Mouse (Mus musculus) neural tube, embryonic 13.5 days (tissue): ENCODE data around the gene Nebl. TPM values are rescaled to one million over a fixed set of nuclear protein-coding genes. Genes with fewer than 3 reads are reported as not detected.

Experiments
- ATAC-seq: fragments of 200-750 bp; cut with Nextera tagmentation; 2 replicates; pipeline ENCODE4 v1.8.0; 2017; ENCODE audit warnings: low read depth, mild to moderate bottlenecking, moderate TSS enrichment, moderate library complexity
- H3K27ac ChIP-seq: fragments of 300-500 bp; sonication (generic); replicated peaks from 2 replicates; pipeline ENCODE4 v1.5.1; 2015; ENCODE audit warnings: moderate library complexity, mild to moderate bottlenecking, inconsistent platforms
- H3K27me3 ChIP-seq: fragments of 300-500 bp; sonication (generic); 2 replicates; pipeline ENCODE4 v1.6.1; 2015; ENCODE audit warnings: mild to moderate bottlenecking, inconsistent platforms
- H3K36me3 ChIP-seq: fragments of 300-500 bp; sonication (generic); 2 replicates; pipeline ENCODE4 v1.6.1; 2015; ENCODE audit warnings: mild to moderate bottlenecking, inconsistent platforms
- H3K4me1 ChIP-seq: fragments of 300-500 bp; sonication (generic); replicated peaks from 2 replicates; pipeline ENCODE4 v1.6.1; 2015; ENCODE audit warnings: inconsistent platforms
- H3K4me2 ChIP-seq: fragments of 300-500 bp; sonication (generic); 2 replicates; pipeline ENCODE4 v1.6.1; 2015; ENCODE audit warnings: inconsistent platforms, mild to moderate bottlenecking, moderate library complexity
- H3K4me3 ChIP-seq: fragments of 300-500 bp; sonication (generic); 2 replicates; pipeline ENCODE4 v1.5.1; 2015; ENCODE audit warnings: mild to moderate bottlenecking, inconsistent platforms
- H3K9ac ChIP-seq: fragments of 300-500 bp; sonication (generic); 2 replicates; pipeline ENCODE4 v1.6.1; 2015; ENCODE audit warnings: moderate library complexity, mild to moderate bottlenecking, inconsistent platforms
- H3K9me3 ChIP-seq: fragments of 300-500 bp; sonication (generic); 2 replicates; pipeline ENCODE4 v1.6.1; 2016; ENCODE audit warnings: inconsistent platforms
- WGBS: fragments of 180-500 bp; shearing (Covaris S2); methylation state at CpG from one replicate; pipeline ENCODE4 v1.1.7; 2015; 5-methylcytosine and 5-hydroxymethylcytosine counted together
- polyA plus RNA-seq: library from polyadenylated mRNA; unstranded; fragments of >200 nt; fragmentation: Nextera tagmentation; extraction: Ambion mirVana; gene quantifications from 2 replicates; pipeline ENCODE4 v1.2.1, GENCODE M21; 2015

Gene Nebl
- polyA plus RNA-seq, 1 experiment from 2014 or later, result 10.9 TPM

- Histone ChIP-seq H3K27me3 (no peaks in the 10 kb centered on the region), H3K9ac (no peak overlapping the region), H3K4me1 (no peaks in the 10 kb centered on the region), H3K4me3 (no peak overlapping the region), H3K27ac (no peak overlapping the region), H3K36me3 (no peaks in the 10 kb centered on the region), H3K4me2 (no peak overlapping the region), H3K9me3 (no peaks in the 10 kb centered on the region)
- no peak for ATAC-seq
- WGBS, result 91% methylated on average over 2 of the region's 2 CpGs
Measured at GRCm38 (mm10) chr2:17460434-17460833, 270.8 kb downstream of the Nebl start.

GRCm38 (mm10) chr2:17453676-17454075, 277.6 kb downstream of the Nebl start:
- H3K4me2 ChIP-seq, result no peak overlapping the region
- no peak overlapping the region for H3K4me3 ChIP-seq
- no peak overlapping the region for H3K9ac ChIP-seq
- ATAC-seq, result no peak
- no peaks in the 10 kb centered on the region for H3K36me3 ChIP-seq
- H3K9me3 ChIP-seq, result no peaks in the 10 kb centered on the region
- H3K27ac ChIP-seq, result no peak overlapping the region
- no peaks in the 10 kb centered on the region for H3K27me3 ChIP-seq
- no peaks in the 10 kb centered on the region for H3K4me1 ChIP-seq

GRCm38 (mm10) chr2:17448341-17448740, 282.9 kb downstream of the Nebl start:
- no peaks in the 10 kb centered on the region for H3K36me3 ChIP-seq
- ATAC-seq, result no peak
- H3K27me3 ChIP-seq, result no peaks in the 10 kb centered on the region
- H3K27ac ChIP-seq, result no peak overlapping the region
- no peak overlapping the region for H3K9ac ChIP-seq
- H3K4me3 ChIP-seq, result no peak overlapping the region
- H3K4me2 ChIP-seq, result no peak overlapping the region
- no peaks in the 10 kb centered on the region for H3K4me1 ChIP-seq
- H3K9me3 ChIP-seq, result no peaks in the 10 kb centered on the region

GRCm38 (mm10) chr2:17443581-17443980, 287.7 kb downstream of the Nebl start:
- Histone ChIP-seq H3K4me1 (no peaks in the 10 kb centered on the region), H3K9ac (no peak overlapping the region), H3K4me2 (no peak overlapping the region), H3K4me3 (no peak overlapping the region), H3K9me3 (no peaks in the 10 kb centered on the region), H3K27me3 (no peaks in the 10 kb centered on the region), H3K27ac (no peak overlapping the region), H3K36me3 (no peaks in the 10 kb centered on the region)
- ATAC-seq, result no peak
- WGBS, result 68% methylated on average over 7 of the region's 7 CpGs

- H3K4me3 ChIP-seq, result no peak overlapping the region
- H3K27ac ChIP-seq, result no peak overlapping the region
- no peak overlapping the region for H3K9ac ChIP-seq
- no peak for ATAC-seq
- H3K4me1 ChIP-seq, result no peaks in the 10 kb centered on the region; the same call in 1 of the 2 replicates
- no peaks in the 10 kb centered on the region for H3K9me3 ChIP-seq
- no peaks in the 10 kb centered on the region for H3K27me3 ChIP-seq
- no peak overlapping the region for H3K4me2 ChIP-seq
- no peaks in the 10 kb centered on the region for H3K36me3 ChIP-seq
- WGBS, result 69% methylated on average over 1 of the region's 1 CpGs
Measured at GRCm38 (mm10) chr2:17438317-17438716, 292.9 kb downstream of the Nebl start.

GRCm38 (mm10) chr2:17436739-17437440, 294.4 kb downstream of the Nebl start:
- no peak overlapping the region for H3K27ac ChIP-seq
- H3K9ac ChIP-seq, result no peak overlapping the region
- H3K9me3 ChIP-seq, result no peaks in the 10 kb centered on the region
- no peaks in the 10 kb centered on the region for H3K27me3 ChIP-seq
- no peak overlapping the region for H3K4me3 ChIP-seq
- no peaks in the 10 kb centered on the region for H3K36me3 ChIP-seq
- no peaks in the 10 kb centered on the region; the same call in 1 of the 2 replicates for H3K4me1 ChIP-seq
- no peak overlapping the region for H3K4me2 ChIP-seq
- WGBS, result 43% methylated on average over 10 of the region's 10 CpGs
- no peak for ATAC-seq

- ATAC-seq, result peak; percentile 43; the same call in 1 of the 2 replicates
- no peaks in the 10 kb centered on the region for H3K27me3 ChIP-seq
- H3K4me1 ChIP-seq, result no peaks in the 10 kb centered on the region; the same call in 1 of the 2 replicates
- no peak overlapping the region for H3K4me2 ChIP-seq
- no peak overlapping the region for H3K4me3 ChIP-seq
- H3K9me3 ChIP-seq, result no peaks in the 10 kb centered on the region
- H3K27ac ChIP-seq, result 0 out of 2 replicates have a peak overlapping the region, but pooled peaks have one; percentile 25
- H3K9ac ChIP-seq, result no peak overlapping the region
- 50% methylated on average over 4 of the region's 4 CpGs for WGBS
- H3K36me3 ChIP-seq, result no peaks in the 10 kb centered on the region
Measured at GRCm38 (mm10) chr2:17435217-17435616, 296.0 kb downstream of the Nebl start.

GRCm38 (mm10) chr2:17429028-17429427, 302.2 kb downstream of the Nebl start:
- H3K9me3 ChIP-seq, result no peaks in the 10 kb centered on the region
- ATAC-seq, result no peak
- no peaks in the 10 kb centered on the region for H3K4me1 ChIP-seq
- H3K27me3 ChIP-seq, result no peaks in the 10 kb centered on the region
- H3K36me3 ChIP-seq, result no peaks in the 10 kb centered on the region
- no peak overlapping the region for H3K4me3 ChIP-seq
- WGBS, result 88% methylated on average over 4 of the region's 4 CpGs
- no peak overlapping the region for H3K4me2 ChIP-seq
- H3K9ac ChIP-seq, result no peak overlapping the region
- H3K27ac ChIP-seq, result no peak overlapping the region

GRCm38 (mm10) chr2:17428156-17428555, 303.1 kb downstream of the Nebl start:
- ATAC-seq, result no peak
- H3K4me3 ChIP-seq, result no peak overlapping the region
- no peaks in the 10 kb centered on the region for H3K9me3 ChIP-seq
- H3K9ac ChIP-seq, result no peak overlapping the region
- WGBS, result 87% methylated on average over 4 of the region's 4 CpGs
- no peaks in the 10 kb centered on the region for H3K4me1 ChIP-seq
- H3K4me2 ChIP-seq, result no peak overlapping the region
- H3K27ac ChIP-seq, result no peak overlapping the region
- H3K27me3 ChIP-seq, result no peaks in the 10 kb centered on the region
- no peaks in the 10 kb centered on the region for H3K36me3 ChIP-seq

GRCm38 (mm10) chr2:17422967-17423366, 308.3 kb downstream of the Nebl start:
- H3K27me3 ChIP-seq, result no peaks in the 10 kb centered on the region
- H3K4me1 ChIP-seq, result no peaks in the 10 kb centered on the region
- no peak overlapping the region for H3K4me3 ChIP-seq
- WGBS, result 0% methylated on average over 1 of the region's 1 CpGs
- no peak overlapping the region for H3K4me2 ChIP-seq
- peak; percentile 53; the same call in 1 of the 2 replicates for ATAC-seq
- H3K9ac ChIP-seq, result no peak overlapping the region
- H3K27ac ChIP-seq, result no peak overlapping the region
- H3K9me3 ChIP-seq, result no peaks in the 10 kb centered on the region
- H3K36me3 ChIP-seq, result no peaks in the 10 kb centered on the region

- no peaks in the 10 kb centered on the region for H3K36me3 ChIP-seq
- WGBS, result 31% methylated on average over 4 of the region's 4 CpGs
- ATAC-seq, result no peak
Measured at GRCm38 (mm10) chr2:17415347-17415746, 315.9 kb downstream of the Nebl start.

GRCm38 (mm10) chr2:17414324-17414723, 316.9 kb downstream of the Nebl start:
- no peaks in the 10 kb centered on the region for H3K36me3 ChIP-seq
- no peak overlapping the region for H3K27ac ChIP-seq
- ATAC-seq, result no peak
- H3K27me3 ChIP-seq, result no peaks in the 10 kb centered on the region
- no peak overlapping the region for H3K4me3 ChIP-seq
- H3K4me2 ChIP-seq, result no peak overlapping the region
- H3K9me3 ChIP-seq, result no peaks in the 10 kb centered on the region
- no peak overlapping the region for H3K9ac ChIP-seq
- H3K4me1 ChIP-seq, result no peaks in the 10 kb centered on the region
- 77% methylated on average over 2 of the region's 2 CpGs for WGBS

More at GRCm38 (mm10) chr2:17415347-17415746, 315.9 kb downstream of the Nebl start:
- Histone ChIP-seq H3K4me1 (no peaks in the 10 kb centered on the region), H3K4me3 (no peak overlapping the region), H3K9ac (no peak overlapping the region), H3K27ac (no peak overlapping the region), H3K9me3 (no peaks in the 10 kb centered on the region), H3K4me2 (no peak overlapping the region), H3K27me3 (no peaks in the 10 kb centered on the region)
